Mouse (Mus musculus) midbrain, embryonic 11.5 days (tissue): ENCODE measurements around the gene Nptn. TPM values are rescaled to one million over a fixed set of nuclear protein-coding genes. Genes with fewer than 3 reads are reported as not detected.

Experiments used
- ATAC-seq: fragments of 200-750 bp; cut with Nextera tagmentation; 2 replicates; pipeline ENCODE4 v1.8.0; 2017; ENCODE audit warnings: moderate TSS enrichment, moderate library complexity; ENCODE audit not compliant: low FRiP score
- DNase-seq: peaks from one replicate; pipeline ENCODE4 v3.0.0; 2015; ENCODE audit warnings: low spot score; ENCODE audit errors: missing footprints
- H3K27ac ChIP-seq: fragments of 300-500 bp; sonication (generic); 2 replicates; pipeline ENCODE4 v1.5.1; 2014; ENCODE audit warnings: low read depth, low read length
- H3K27me3 ChIP-seq: fragments of 300-500 bp; sonication (generic); 2 replicates; pipeline ENCODE4 v1.6.1; 2014; ENCODE audit warnings: mild to moderate bottlenecking, low read length, moderate library complexity, mixed read lengths; ENCODE audit not compliant: control insufficient read depth, insufficient read depth
- H3K36me3 ChIP-seq: fragments of 300-500 bp; sonication (generic); 2 replicates; pipeline ENCODE4 v1.6.1; 2014; ENCODE audit warnings: mild to moderate bottlenecking, low read length, moderate library complexity, mixed read lengths; ENCODE audit not compliant: control insufficient read depth, insufficient read depth
- H3K4me1 ChIP-seq: fragments of 300-500 bp; sonication (generic); 2 replicates; pipeline ENCODE4 v1.6.1; 2014; ENCODE audit warnings: low read length; ENCODE audit not compliant: control insufficient read depth, insufficient read depth
- H3K4me2 ChIP-seq: fragments of 300-500 bp; sonication (generic); 2 replicates; pipeline ENCODE4 v1.6.1; 2014; ENCODE audit warnings: mild to moderate bottlenecking, moderate library complexity
- H3K4me3 ChIP-seq: fragments of 300-500 bp; sonication (generic); 2 replicates; pipeline ENCODE4 v1.5.1; 2014; ENCODE audit warnings: low read depth, low read length
- H3K9ac ChIP-seq: fragments of 300-500 bp; sonication (generic); 2 replicates; pipeline ENCODE4 v1.6.1; 2014; ENCODE audit warnings: low read length
- H3K9me3 ChIP-seq: fragments of 300-500 bp; sonication (generic); 2 replicates; pipeline ENCODE4 v1.6.1; 2016; ENCODE audit warnings: low read length; ENCODE audit not compliant: control insufficient read depth
- WGBS: fragments of 180-500 bp; shearing (Covaris S2); extraction: QIAGEN DNeasy Blood & Tissue Kit; methylation state at CpG from one replicate; pipeline ENCODE4 v1.1.7; 2014; 5-methylcytosine and 5-hydroxymethylcytosine counted together
- polyA plus RNA-seq: library from polyadenylated mRNA; unstranded; fragments of >200 nt; fragmentation: Nextera tagmentation; extraction: Ambion mirVana; gene quantifications from 2 replicates; pipeline ENCODE4 v1.2.1, GENCODE M21; 2014

Gene Nptn
- polyA plus RNA-seq, 1 experiment from 2014 or later = 60.7 TPM

GRCm38 (mm10) chr9:58546630-58547360 is 35.2 kb upstream of the Nptn start:
- H3K9ac ChIP-seq = no peak overlapping the region
- H3K36me3 ChIP-seq = no peaks in the 10 kb centered on the region
- no peaks in the 10 kb centered on the region for H3K4me1 ChIP-seq
- no peak overlapping the region for H3K4me2 ChIP-seq
- H3K9me3 ChIP-seq = no peaks in the 10 kb centered on the region
- DNase-seq = peak; percentile 66
- H3K27ac ChIP-seq = no peak overlapping the region
- WGBS = 79% methylated on average over 11 of the region's 11 CpGs
- H3K4me3 ChIP-seq = no peak overlapping the region
- H3K27me3 ChIP-seq = no peaks in the 10 kb centered on the region
- no peak for ATAC-seq

GRCm38 (mm10) chr9:58548897-58549296 is 33.1 kb upstream of the Nptn start:
- Histone ChIP-seq H3K9ac (no peak overlapping the region), H3K27me3 (no peaks in the 10 kb centered on the region), H3K36me3 (no peaks in the 10 kb centered on the region), H3K4me3 (no peak overlapping the region), H3K4me1 (peaks cover 4% of the 10 kb centered on the region; the same call in 1 of the 2 replicates), H3K9me3 (no peaks in the 10 kb centered on the region), H3K4me2 (no peak overlapping the region), H3K27ac (no peak overlapping the region)
- DNase-seq = peak; percentile 14
- no peak for ATAC-seq
- WGBS = 43% methylated on average over 4 of the region's 4 CpGs

- DNase-seq (peak; percentile 53), ATAC-seq (no peak)
- Histone ChIP-seq H3K4me3 (no peak overlapping the region), H3K36me3 (no peaks in the 10 kb centered on the region), H3K27me3 (no peaks in the 10 kb centered on the region), H3K9me3 (no peaks in the 10 kb centered on the region), H3K4me1 (peaks cover 7% of the 10 kb centered on the region; the same call in 1 of the 2 replicates), H3K4me2 (no peak overlapping the region), H3K9ac (no peak overlapping the region), H3K27ac (0 out of 2 replicates have a peak overlapping the region, but pooled peaks have one; percentile 9)
- WGBS = 89% methylated on average over 3 of the region's 3 CpGs
Measured at GRCm38 (mm10) chr9:58549694-58550093, 32.3 kb upstream of the Nptn start.

- ATAC-seq = no peak
- no peaks in the 10 kb centered on the region for H3K36me3 ChIP-seq
- no peaks in the 10 kb centered on the region for H3K27me3 ChIP-seq
- no peak overlapping the region for H3K4me3 ChIP-seq
- no peak overlapping the region for H3K27ac ChIP-seq
- DNase-seq = peak; percentile 57
- H3K9ac ChIP-seq = no peak overlapping the region
- peaks cover 10% of the 10 kb centered on the region for H3K4me1 ChIP-seq
- H3K4me2 ChIP-seq = no peak overlapping the region
- 91% methylated on average over 6 of the region's 6 CpGs for WGBS
- H3K9me3 ChIP-seq = no peaks in the 10 kb centered on the region
Measured at GRCm38 (mm10) chr9:58550928-58551327, 31.1 kb upstream of the Nptn start.

- no peaks in the 10 kb centered on the region for H3K9me3 ChIP-seq
- H3K27me3 ChIP-seq = no peaks in the 10 kb centered on the region
- 82% methylated on average over 9 of the region's 9 CpGs for WGBS
- no peak overlapping the region for H3K27ac ChIP-seq
- H3K4me1 ChIP-seq = peaks cover 10% of the 10 kb centered on the region
- no peak overlapping the region for H3K4me2 ChIP-seq
- no peak for ATAC-seq
- no peak for DNase-seq
- no peak overlapping the region for H3K9ac ChIP-seq
- H3K4me3 ChIP-seq = no peak overlapping the region
- H3K36me3 ChIP-seq = no peaks in the 10 kb centered on the region
Measured at GRCm38 (mm10) chr9:58552083-58552482, 30.0 kb upstream of the Nptn start.

GRCm38 (mm10) chr9:58554056-58554907 is 27.8 kb upstream of the Nptn start:
- Histone ChIP-seq H3K27me3 (no peaks in the 10 kb centered on the region), H3K27ac (peak overlapping the region; percentile 77), H3K4me3 (peak overlapping the region; percentile 81), H3K9ac (peak overlapping the region; percentile 98), H3K4me2 (peak overlapping the region; percentile 95), H3K9me3 (no peaks in the 10 kb centered on the region), H3K4me1 (peaks cover 10% of the 10 kb centered on the region), H3K36me3 (no peaks in the 10 kb centered on the region)
- DNase-seq (peak; percentile 96), ATAC-seq (no peak; the same call in none of the 2 replicates)
- WGBS = 19% methylated on average over 23 of the region's 23 CpGs

- no peaks in the 10 kb centered on the region for H3K27me3 ChIP-seq
- no peaks in the 10 kb centered on the region for H3K36me3 ChIP-seq
- peak within 1 kb of the TSS; percentile 95 for H3K4me2 ChIP-seq
- peak within 1 kb of the TSS; percentile 81 for H3K4me3 ChIP-seq
- WGBS = 0% methylated on average over 67 of the region's 68 CpGs
- peak; percentile 97 for DNase-seq
- H3K4me1 ChIP-seq = peaks cover 10% of the 10 kb centered on the region
- H3K9me3 ChIP-seq = no peaks in the 10 kb centered on the region
- peak within 1 kb of the TSS; percentile 77 for H3K27ac ChIP-seq
- H3K9ac ChIP-seq = peak within 1 kb of the TSS; percentile 98
- peak; percentile 82 for ATAC-seq
Measured at GRCm38 (mm10) chr9:58554908-58555684, 26.9 kb upstream of the Nptn start, which contains the start of gene Cd276. Gene Cd276, minus strand, starts transcription at chr9:58555437.

- no peak for ATAC-seq
- Histone ChIP-seq H3K36me3 (no peaks in the 10 kb centered on the region), H3K27me3 (no peaks in the 10 kb centered on the region), H3K4me3 (peak overlapping the region; percentile 81), H3K9ac (peak overlapping the region; percentile 98), H3K9me3 (no peaks in the 10 kb centered on the region), H3K4me2 (peak overlapping the region; percentile 95), H3K27ac (0 out of 2 replicates have a peak overlapping the region, but pooled peaks have one; percentile 11), H3K4me1 (peaks cover 10% of the 10 kb centered on the region)
- 18% methylated on average over 9 of the region's 9 CpGs for WGBS
- DNase-seq = no peak
Measured at GRCm38 (mm10) chr9:58555685-58556414, 26.2 kb upstream of the Nptn start.
